Mouse (Mus musculus) neural tube, embryonic 13.5 days (tissue): ENCODE data around the gene Lama5. TPM values are rescaled to one million over a fixed set of nuclear protein-coding genes. Genes with fewer than 3 reads are reported as not detected.

Experiments used
- ATAC-seq: fragments of 200-750 bp; cut with Nextera tagmentation; 2 replicates; pipeline ENCODE4 v1.8.0; 2017; ENCODE audit warnings: low read depth, mild to moderate bottlenecking, moderate TSS enrichment, moderate library complexity
- H3K27ac ChIP-seq: fragments of 300-500 bp; sonication (generic); replicated peaks from 2 replicates; pipeline ENCODE4 v1.5.1; 2015; ENCODE audit warnings: moderate library complexity, mild to moderate bottlenecking, inconsistent platforms
- H3K27me3 ChIP-seq: fragments of 300-500 bp; sonication (generic); 2 replicates; pipeline ENCODE4 v1.6.1; 2015; ENCODE audit warnings: mild to moderate bottlenecking, inconsistent platforms
- H3K36me3 ChIP-seq: fragments of 300-500 bp; sonication (generic); 2 replicates; pipeline ENCODE4 v1.6.1; 2015; ENCODE audit warnings: mild to moderate bottlenecking, inconsistent platforms
- H3K4me1 ChIP-seq: fragments of 300-500 bp; sonication (generic); replicated peaks from 2 replicates; pipeline ENCODE4 v1.6.1; 2015; ENCODE audit warnings: inconsistent platforms
- H3K4me2 ChIP-seq: fragments of 300-500 bp; sonication (generic); 2 replicates; pipeline ENCODE4 v1.6.1; 2015; ENCODE audit warnings: inconsistent platforms, mild to moderate bottlenecking, moderate library complexity
- H3K4me3 ChIP-seq: fragments of 300-500 bp; sonication (generic); 2 replicates; pipeline ENCODE4 v1.5.1; 2015; ENCODE audit warnings: mild to moderate bottlenecking, inconsistent platforms
- H3K9ac ChIP-seq: fragments of 300-500 bp; sonication (generic); 2 replicates; pipeline ENCODE4 v1.6.1; 2015; ENCODE audit warnings: moderate library complexity, mild to moderate bottlenecking, inconsistent platforms
- H3K9me3 ChIP-seq: fragments of 300-500 bp; sonication (generic); 2 replicates; pipeline ENCODE4 v1.6.1; 2016; ENCODE audit warnings: inconsistent platforms
- WGBS: fragments of 180-500 bp; shearing (Covaris S2); methylation state at CpG from one replicate; pipeline ENCODE4 v1.1.7; 2015; 5-methylcytosine and 5-hydroxymethylcytosine counted together
- polyA plus RNA-seq: library from polyadenylated mRNA; unstranded; fragments of >200 nt; fragmentation: Nextera tagmentation; extraction: Ambion mirVana; gene quantifications from 2 replicates; pipeline ENCODE4 v1.2.1, GENCODE M21; 2015

The Lama5 gene
- polyA plus RNA-seq, 1 experiment from 2014 or later = 2.4 TPM

DNA sequence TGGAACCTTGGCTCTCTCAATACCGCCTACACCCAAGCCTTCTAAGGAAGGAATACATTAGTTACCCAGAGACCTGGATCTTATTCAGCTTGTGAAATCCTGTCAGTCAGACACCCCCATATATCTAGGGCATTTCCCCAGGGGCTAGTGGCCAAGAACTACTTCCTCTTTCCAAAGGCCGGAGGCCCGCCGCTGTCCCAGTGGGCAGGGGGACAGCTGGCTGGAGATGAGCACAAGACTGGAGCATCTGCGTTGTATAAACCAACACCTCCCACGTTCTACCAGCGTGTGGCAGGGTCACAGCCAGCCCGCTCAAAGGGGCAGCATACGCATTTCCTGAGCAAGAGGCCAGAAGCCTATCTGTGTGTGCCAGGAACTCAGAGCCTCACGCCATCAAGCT is 22.9 kb downstream of the Lama5 start:
- H3K9ac ChIP-seq = no peak overlapping the region
- H3K27me3 ChIP-seq = no peaks in the 10 kb centered on the region
- H3K4me2 ChIP-seq = no peak overlapping the region
- H3K4me3 ChIP-seq = no peak overlapping the region
- no peak for ATAC-seq
- 57% methylated on average over 10 of the region's 10 CpGs for WGBS
- no peaks in the 10 kb centered on the region for H3K9me3 ChIP-seq
- no peak overlapping the region for H3K27ac ChIP-seq
- H3K36me3 ChIP-seq = no peaks in the 10 kb centered on the region
- peaks cover 66% of the 10 kb centered on the region for H3K4me1 ChIP-seq

DNA sequence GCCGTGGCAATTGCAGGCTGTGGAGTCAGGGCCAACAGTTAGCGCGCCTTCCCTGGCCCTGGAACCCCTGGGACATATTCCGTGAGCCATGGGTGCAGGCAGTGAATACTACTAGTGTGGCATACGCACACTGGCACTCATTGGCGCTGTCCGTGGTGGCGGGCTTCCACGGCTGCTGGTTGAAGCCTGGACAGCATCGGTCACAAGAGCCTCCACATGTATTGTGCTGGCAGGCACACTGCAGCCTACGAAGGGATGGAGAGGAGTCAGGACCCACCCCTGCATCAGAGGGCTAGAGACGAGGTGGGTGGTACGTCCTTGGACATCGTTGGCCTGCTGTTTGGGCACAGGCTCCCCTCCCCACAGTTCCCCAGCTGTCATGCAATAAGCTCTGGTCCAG is 23.4 kb downstream of the Lama5 start:
- Histone ChIP-seq H3K4me2 (no peak overlapping the region), H3K27me3 (no peaks in the 10 kb centered on the region), H3K9ac (no peak overlapping the region), H3K27ac (no peak overlapping the region), H3K9me3 (no peaks in the 10 kb centered on the region), H3K4me3 (no peak overlapping the region), H3K36me3 (no peaks in the 10 kb centered on the region), H3K4me1 (peaks cover 68% of the 10 kb centered on the region)
- ATAC-seq = no peak
- WGBS = 90% methylated on average over 14 of the region's 14 CpGs

DNA sequence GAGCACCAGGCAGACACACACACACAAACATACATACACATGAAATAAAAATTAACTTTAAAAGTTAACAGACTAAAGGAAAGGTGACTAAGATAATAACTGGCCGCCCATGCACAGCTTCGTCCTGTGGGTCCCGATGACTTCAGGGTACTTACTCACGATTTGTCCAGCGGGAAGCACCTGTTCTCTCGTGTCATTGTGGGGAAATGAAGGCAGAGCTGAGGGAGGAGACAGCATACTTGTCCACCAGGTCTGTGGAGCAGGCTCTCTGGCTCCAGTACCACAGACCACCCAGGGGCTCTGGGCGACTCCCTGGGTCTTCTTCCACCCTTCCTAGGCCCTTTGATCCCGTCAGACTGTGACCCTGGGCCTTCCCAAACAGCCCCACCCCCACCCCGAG is 24.4 kb downstream of the Lama5 start:
- Histone ChIP-seq H3K4me3 (no peak overlapping the region), H3K9ac (0 out of 2 replicates have a peak overlapping the region, but pooled peaks have one; percentile 22), H3K27me3 (no peaks in the 10 kb centered on the region), H3K27ac (no peak overlapping the region), H3K36me3 (no peaks in the 10 kb centered on the region), H3K4me2 (no peak overlapping the region), H3K4me1 (peaks cover 66% of the 10 kb centered on the region), H3K9me3 (no peaks in the 10 kb centered on the region)
- ATAC-seq = no peak
- 82% methylated on average over 9 of the region's 9 CpGs for WGBS

DNA sequence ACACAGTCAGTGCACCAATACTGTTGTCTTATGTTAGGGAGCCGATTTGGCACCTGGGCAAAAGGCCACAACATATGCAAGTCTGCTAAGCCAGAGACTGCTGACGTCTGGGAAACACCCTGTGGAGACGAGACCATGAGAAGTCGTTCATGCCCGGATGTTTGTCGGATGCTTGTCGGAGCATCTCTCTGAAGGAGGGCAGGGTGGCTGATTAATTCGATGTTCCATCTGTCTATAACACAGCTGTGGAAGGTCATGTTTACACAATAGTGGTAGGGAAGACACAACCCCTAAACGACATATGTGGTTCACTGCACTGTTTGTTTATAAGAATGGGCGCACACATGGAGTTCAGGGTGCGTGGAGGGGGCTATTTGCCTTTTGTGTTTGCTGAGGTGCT is 25.0 kb downstream of the Lama5 start:
- Histone ChIP-seq H3K9ac (0 out of 2 replicates have a peak overlapping the region, but pooled peaks have one; percentile 22), H3K27me3 (no peaks in the 10 kb centered on the region), H3K4me3 (no peak overlapping the region), H3K4me1 (peaks cover 59% of the 10 kb centered on the region), H3K9me3 (no peaks in the 10 kb centered on the region), H3K4me2 (no peak overlapping the region), H3K27ac (no peak overlapping the region), H3K36me3 (no peaks in the 10 kb centered on the region)
- WGBS = 47% methylated on average over 11 of the region's 11 CpGs
- no peak for ATAC-seq

DNA sequence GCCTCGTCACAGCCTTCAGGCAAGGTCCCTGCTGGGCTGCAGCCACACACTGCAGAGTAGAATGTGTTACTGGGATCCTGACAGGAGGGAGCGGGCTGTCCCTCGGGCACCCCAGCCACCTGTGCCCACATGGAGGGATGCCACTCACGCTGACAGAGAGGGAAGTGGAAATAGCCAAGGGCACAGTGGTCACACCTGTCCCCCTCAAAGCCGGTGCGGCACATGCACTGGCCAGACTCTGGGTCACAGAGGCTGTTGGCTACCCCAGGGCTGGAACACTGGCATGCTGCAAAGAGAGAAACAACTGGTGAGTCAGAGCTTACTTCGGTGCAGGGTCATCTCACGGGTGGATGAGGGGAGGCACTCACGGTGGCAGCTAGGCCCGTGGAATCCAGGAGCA is 26.9 kb downstream of the Lama5 start:
- Histone ChIP-seq H3K4me1 (peaks cover 46% of the 10 kb centered on the region), H3K27me3 (no peaks in the 10 kb centered on the region), H3K9me3 (no peaks in the 10 kb centered on the region), H3K4me2 (no peak overlapping the region), H3K27ac (no peak overlapping the region), H3K4me3 (no peak overlapping the region), H3K36me3 (no peaks in the 10 kb centered on the region), H3K9ac (0 out of 2 replicates have a peak overlapping the region, but pooled peaks have one; percentile 22)
- 84% methylated on average over 10 of the region's 10 CpGs for WGBS
- ATAC-seq = no peak

DNA sequence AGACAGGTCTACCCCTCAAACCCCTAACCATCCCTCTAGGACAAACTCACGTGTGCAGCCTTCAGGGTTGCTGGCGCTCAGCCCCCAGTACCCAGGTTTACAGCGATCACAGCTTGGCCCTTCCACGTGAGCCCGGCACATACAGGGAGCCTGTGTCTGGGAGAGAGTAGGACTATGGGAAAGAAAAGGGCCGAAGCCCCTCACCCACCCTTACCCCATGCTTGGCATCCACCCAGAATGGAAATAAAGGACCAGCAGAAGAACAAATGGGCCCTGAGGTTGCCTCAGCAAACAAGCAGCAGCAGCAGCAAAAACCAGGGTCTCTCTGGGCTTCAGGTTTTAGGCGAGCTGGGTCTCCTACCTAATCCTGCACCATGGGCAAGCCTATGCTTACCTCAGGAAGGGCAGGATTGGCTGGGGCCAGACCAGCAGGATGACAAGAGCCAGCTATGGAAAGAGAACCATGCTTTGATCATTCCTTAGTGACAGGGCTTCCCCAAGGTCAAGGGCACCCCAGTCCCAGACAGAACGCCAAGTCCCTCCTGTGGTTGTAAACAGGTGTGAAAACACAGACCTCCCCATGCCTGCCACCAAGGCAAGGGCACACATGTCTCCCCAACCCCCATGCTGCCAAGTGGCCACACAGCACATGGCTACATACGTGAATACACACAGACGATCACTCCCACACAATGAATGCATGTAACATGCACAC is 28.2 kb downstream of the Lama5 start:
- H3K4me3 ChIP-seq = no peak overlapping the region
- no peaks in the 10 kb centered on the region for H3K36me3 ChIP-seq
- H3K27me3 ChIP-seq = no peaks in the 10 kb centered on the region
- 74% methylated on average over 10 of the region's 10 CpGs for WGBS
- H3K9me3 ChIP-seq = no peaks in the 10 kb centered on the region
- H3K9ac ChIP-seq = no peak overlapping the region
- peak; percentile 28; the same call in 1 of the 2 replicates for ATAC-seq
- H3K4me1 ChIP-seq = peaks cover 36% of the 10 kb centered on the region
- H3K4me2 ChIP-seq = no peak overlapping the region
- no peak overlapping the region for H3K27ac ChIP-seq

DNA sequence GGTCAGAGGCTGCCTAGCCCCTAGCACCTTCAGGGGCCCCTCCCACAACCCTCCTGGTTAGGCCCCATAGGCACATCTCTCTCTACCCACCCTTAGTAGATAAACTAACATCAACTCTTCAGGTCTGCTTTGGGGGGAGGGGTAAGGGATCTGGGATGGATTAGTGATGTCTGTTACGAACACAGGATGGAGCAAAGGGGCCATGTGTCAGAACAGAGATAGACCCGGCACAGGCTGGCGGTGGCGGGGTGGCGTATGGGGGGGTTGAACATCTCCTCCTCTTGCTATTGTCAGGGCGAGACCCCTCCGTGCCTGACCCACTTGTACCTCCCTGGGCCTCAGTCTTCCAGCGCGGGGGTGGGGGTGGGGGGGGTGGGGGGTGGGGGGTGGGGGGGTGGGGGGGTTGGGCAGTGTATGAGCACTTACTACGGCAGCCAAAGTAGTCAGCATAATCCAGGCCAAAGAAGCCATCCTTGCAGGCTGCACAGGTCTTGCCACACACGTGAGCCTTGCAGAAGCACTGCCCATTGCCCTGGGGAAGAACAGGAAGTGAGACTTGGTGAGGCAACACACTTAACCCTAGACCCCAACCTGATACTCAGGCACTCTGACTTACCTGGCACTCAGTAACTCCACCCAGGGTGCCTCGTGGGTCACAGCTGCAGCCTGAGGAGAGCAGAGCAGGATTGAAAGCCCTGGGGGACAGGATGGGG is 28.9 kb downstream of the Lama5 start:
- Histone ChIP-seq H3K27me3 (no peaks in the 10 kb centered on the region), H3K4me2 (no peak overlapping the region), H3K4me3 (no peak overlapping the region), H3K27ac (no peak overlapping the region), H3K4me1 (peaks cover 36% of the 10 kb centered on the region), H3K9ac (no peak overlapping the region), H3K9me3 (no peaks in the 10 kb centered on the region), H3K36me3 (no peaks in the 10 kb centered on the region)
- 87% methylated on average over 12 of the region's 12 CpGs for WGBS
- ATAC-seq = no peak

DNA sequence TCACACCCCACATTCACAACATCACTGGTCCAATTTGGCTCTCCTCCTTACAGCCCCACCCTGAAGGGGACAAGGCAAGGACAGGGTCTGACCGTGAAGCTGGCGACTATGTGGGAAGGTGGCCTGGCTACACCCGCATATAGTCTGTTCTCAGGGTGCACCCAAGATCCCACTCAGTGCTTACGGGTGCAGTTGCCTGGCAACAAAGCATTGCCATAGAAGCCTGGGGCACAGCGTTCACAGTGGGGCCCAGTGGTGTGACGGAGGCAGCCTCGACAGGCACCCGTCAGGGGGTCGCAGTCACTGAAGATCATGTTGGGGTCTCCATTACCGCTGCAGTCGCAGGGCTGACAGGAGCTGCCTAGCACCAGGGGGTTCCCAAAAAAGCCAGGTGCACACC is 38.3 kb downstream of the Lama5 start:
- H3K4me3 ChIP-seq = no peak overlapping the region
- no peaks in the 10 kb centered on the region for H3K4me1 ChIP-seq
- H3K27ac ChIP-seq = no peak overlapping the region
- H3K9me3 ChIP-seq = no peaks in the 10 kb centered on the region
- no peak overlapping the region for H3K9ac ChIP-seq
- WGBS = 80% methylated on average over 11 of the region's 11 CpGs
- no peaks in the 10 kb centered on the region for H3K27me3 ChIP-seq
- H3K4me2 ChIP-seq = no peak overlapping the region
- no peak for ATAC-seq
- H3K36me3 ChIP-seq = no peaks in the 10 kb centered on the region

DNA sequence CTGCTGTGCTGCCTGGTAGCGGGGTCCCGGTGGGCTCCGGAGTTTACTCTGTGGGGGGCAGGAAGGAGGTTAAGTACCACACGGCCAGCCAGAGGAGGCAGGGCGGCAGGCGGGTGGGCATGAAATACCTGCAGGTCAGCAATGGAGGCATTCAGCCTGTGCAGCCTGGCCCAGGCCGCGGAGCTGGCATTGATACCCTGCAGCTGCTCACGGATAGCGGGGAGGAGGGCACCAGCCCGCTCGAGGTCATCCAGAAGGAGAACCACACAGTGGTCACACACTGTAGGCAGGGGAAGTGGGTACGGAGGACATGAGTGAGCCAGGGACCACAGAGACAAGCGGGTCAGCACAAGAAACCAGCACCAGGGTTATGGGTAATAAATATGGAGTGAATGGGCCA is 40.0 kb downstream of the Lama5 start:
- H3K4me1 ChIP-seq = no peaks in the 10 kb centered on the region
- no peak overlapping the region for H3K4me2 ChIP-seq
- H3K9ac ChIP-seq = no peak overlapping the region
- H3K9me3 ChIP-seq = no peaks in the 10 kb centered on the region
- no peaks in the 10 kb centered on the region for H3K27me3 ChIP-seq
- 93% methylated on average over 14 of the region's 14 CpGs for WGBS
- ATAC-seq = no peak
- H3K36me3 ChIP-seq = no peaks in the 10 kb centered on the region
- no peak overlapping the region for H3K4me3 ChIP-seq
- H3K27ac ChIP-seq = no peak overlapping the region

DNA sequence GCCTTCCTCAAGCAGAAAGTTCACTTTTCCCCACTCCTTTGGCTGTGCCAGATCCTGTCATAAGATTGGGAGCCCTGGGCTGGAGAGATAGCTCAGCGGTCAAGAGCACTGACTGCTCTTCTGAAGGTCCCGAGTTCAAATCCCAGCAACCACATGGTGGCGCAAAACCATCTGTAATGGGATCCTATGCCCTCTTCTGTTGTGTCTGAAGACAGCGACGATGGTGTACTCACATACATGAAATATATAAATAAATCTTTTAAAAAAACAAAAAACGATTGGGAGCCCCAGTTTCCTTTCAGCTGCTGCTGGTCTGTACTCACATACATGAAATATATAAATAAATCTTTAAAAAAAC is 40.9 kb downstream of the Lama5 start:
- Histone ChIP-seq H3K27ac (no peak overlapping the region), H3K4me2 (no peak overlapping the region), H3K36me3 (no peaks in the 10 kb centered on the region; the same call in 1 of the 2 replicates), H3K4me1 (no peaks in the 10 kb centered on the region), H3K9ac (no peak overlapping the region), H3K9me3 (no peaks in the 10 kb centered on the region), H3K27me3 (no peaks in the 10 kb centered on the region), H3K4me3 (no peak overlapping the region)
- no peak for ATAC-seq
- WGBS = 88% methylated on average over 6 of the region's 6 CpGs

DNA sequence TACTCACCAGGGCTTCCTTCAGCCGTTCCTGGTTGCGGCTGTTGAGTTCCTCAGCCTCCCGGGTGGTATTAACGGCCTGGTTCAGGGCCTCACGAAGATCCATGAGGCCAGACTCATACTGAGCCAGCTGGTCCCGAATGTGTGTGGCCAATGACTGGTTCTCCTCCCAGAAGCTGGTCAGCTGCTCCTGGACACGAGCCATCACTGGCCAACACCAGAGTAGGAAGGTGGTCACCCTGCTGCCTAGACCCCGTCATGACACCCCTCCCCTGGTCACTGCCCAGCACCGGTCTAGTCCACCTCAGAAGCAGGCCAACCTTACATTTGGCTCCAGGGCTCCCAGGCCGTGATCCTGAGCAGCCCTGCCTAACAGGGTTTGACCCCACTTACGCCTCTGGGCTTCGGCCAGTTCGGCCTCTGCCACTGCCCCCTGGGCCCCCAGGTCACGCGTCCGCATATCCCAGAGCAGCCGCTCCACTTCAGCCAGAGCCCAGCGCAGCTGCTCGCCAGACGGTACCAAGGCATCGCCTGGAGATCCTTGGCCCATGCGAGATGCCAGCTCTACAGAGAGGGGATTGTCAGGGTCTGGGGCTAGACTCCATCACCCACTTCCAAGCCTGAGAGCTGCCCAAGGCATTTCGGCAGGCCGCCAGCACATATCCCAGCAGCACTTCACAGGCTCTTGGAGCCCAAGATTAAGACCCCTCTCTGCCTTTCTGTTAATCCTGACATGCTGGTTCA is 41.5 kb downstream of the Lama5 start:
- H3K4me2 ChIP-seq = no peak overlapping the region
- no peaks in the 10 kb centered on the region for H3K9me3 ChIP-seq
- no peak for ATAC-seq
- 90% methylated on average over 24 of the region's 24 CpGs for WGBS
- H3K27me3 ChIP-seq = no peaks in the 10 kb centered on the region
- H3K36me3 ChIP-seq = peaks cover 3% of the 10 kb centered on the region; the same call in 1 of the 2 replicates
- H3K27ac ChIP-seq = no peak overlapping the region
- H3K4me3 ChIP-seq = no peak overlapping the region
- no peak overlapping the region for H3K9ac ChIP-seq
- H3K4me1 ChIP-seq = no peaks in the 10 kb centered on the region

DNA sequence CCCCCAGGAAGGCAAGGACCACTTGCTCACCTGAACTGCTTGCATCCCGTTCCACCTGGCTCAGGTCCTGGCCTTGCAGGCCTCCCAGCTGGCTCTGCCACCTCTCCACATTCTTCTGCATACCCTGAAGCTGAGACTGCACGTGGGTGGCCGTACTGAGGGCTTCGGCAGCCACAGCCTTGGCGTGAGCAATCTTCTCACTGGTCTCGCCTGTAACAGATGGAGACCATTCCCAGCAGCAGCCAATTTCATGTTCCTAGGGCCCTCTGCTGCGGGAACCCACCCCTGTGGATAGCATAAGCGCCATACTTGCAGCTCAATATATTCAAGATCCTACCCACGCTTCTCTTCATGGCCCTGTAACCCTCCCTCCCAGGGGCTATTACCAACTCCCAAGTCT is 44.1 kb downstream of the Lama5 start:
- Histone ChIP-seq H3K27ac (no peak overlapping the region), H3K36me3 (peaks cover 30% of the 10 kb centered on the region), H3K9me3 (no peaks in the 10 kb centered on the region), H3K9ac (no peak overlapping the region), H3K4me1 (no peaks in the 10 kb centered on the region), H3K4me3 (no peak overlapping the region), H3K27me3 (no peaks in the 10 kb centered on the region), H3K4me2 (no peak overlapping the region)
- ATAC-seq = no peak
- WGBS = 88% methylated on average over 9 of the region's 9 CpGs
